Mouse (Mus musculus) cerebellum, adult 2 months (tissue): ENCODE results near the gene Stk38l.

ENCODE experiments used
- CTCF ChIP-seq: fragments of 200-500 bp; IDR thresholded peaks from 2 replicates; pipeline ENCODE4 v1.5.1; 2011; ENCODE audit warnings: low read depth, mild to moderate bottlenecking, control low read depth, low read length, moderate library complexity, borderline replicate concordance; ENCODE audit not compliant: insufficient read depth
- POLR2A ChIP-seq: fragments of 200-500 bp; IDR thresholded peaks from 2 replicates; pipeline ENCODE4 v1.6.1; 2011; ENCODE audit warnings: low read length, control low read depth, borderline replicate concordance; ENCODE audit not compliant: insufficient read depth

GRCm38 (mm10) chr6:146685781-146686308 is 39.0 kb upstream of the Stk38l start:
- TF ChIP-seq CTCF (no peak), POLR2A (no peak)
